In genomic region chr12:29537916-29538315, GRCm38 (mm10) we compare ENCODE assay signal across 15 mouse cellular contexts. TPM values are rescaled to one million over a fixed set of nuclear protein-coding genes. Genes with fewer than 3 reads are reported as not detected.
DNase-seq lines count a peak whose midpoint lies in the region; ATAC-seq lines count a peak whose summit lies in the region.
"Had no signal": no experiment of that assay in that cellular context is flagged by ENCODE, and none has a peak within 500 bp of the region (broad histone marks: within the 10 kb centered on the region; RNA-seq: fewer than 3 reads in every experiment).

No protein-coding gene starts in this region.

- H3K36me3 ChIP-seq in midbrain, embryonic 14.5 days (ENCODE audit: control insufficient read depth, insufficient read depth, low read length): no peaks in the 10 kb centered on the region
- no peaks in the 10 kb centered on the region for H3K36me3 ChIP-seq in kidney, embryonic 16.5 days (ENCODE audit: insufficient read depth, low read length)
- H3K36me3 ChIP-seq: heart, embryonic 13.5 days; limb, embryonic 13.5 days; lung, embryonic 15.5 days had no signal

- H3K27me3 ChIP-seq in midbrain, embryonic 14.5 days (ENCODE audit: control insufficient read depth, insufficient read depth, low read length): no peaks in the 10 kb centered on the region
- peaks cover 56% of the 10 kb centered on the region for H3K27me3 ChIP-seq in kidney, embryonic 16.5 days (ENCODE audit: insufficient read depth, low read length)

- ATAC-seq in cerebellum, adult (ENCODE audit: insufficient number of reproducible peaks, low FRiP score, low TSS enrichment): no peak
- ATAC-seq in midbrain, embryonic 14.5 days (ENCODE audit: low FRiP score, low TSS enrichment): no peak
- ATAC-seq in kidney, embryonic 16.5 days (ENCODE audit: low FRiP score, low TSS enrichment): no peak
- no peak for ATAC-seq in activated CD4-positive, CD25-positive, alpha-beta regulatory T cell, adult 4 months
- ATAC-seq: intestine, postnatal 0 days had no signal

- no peaks in the 10 kb centered on the region for H3K9me3 ChIP-seq in midbrain, embryonic 14.5 days (ENCODE audit: control insufficient read depth, low read length)
- no peaks in the 10 kb centered on the region for H3K9me3 ChIP-seq in kidney, embryonic 16.5 days (ENCODE audit: low read length)
- H3K9me3 ChIP-seq: heart, embryonic 13.5 days; limb, embryonic 13.5 days; lung, embryonic 15.5 days had no signal

- H3K27ac ChIP-seq in midbrain, embryonic 14.5 days (replicated peaks; ENCODE audit: low read depth, low read length): peak overlapping the region; percentile 93
- H3K27ac ChIP-seq in kidney, embryonic 16.5 days (ENCODE audit: low read length): no peak overlapping the region
- H3K27ac ChIP-seq: gastrocnemius, adult 2 months; heart, embryonic 13.5 days; limb, embryonic 13.5 days; lung, embryonic 15.5 days had no signal

- peak overlapping the region; percentile 52 for H3K4me3 ChIP-seq in midbrain, embryonic 14.5 days (replicated peaks; ENCODE audit: low read depth, low read length)
- no peak overlapping the region for H3K4me3 ChIP-seq in kidney, embryonic 16.5 days (ENCODE audit: low read length)
- H3K4me3 ChIP-seq: gastrocnemius, adult 2 months; heart, embryonic 13.5 days; limb, embryonic 13.5 days; lung, embryonic 15.5 days had no signal

- 24% methylated on average over 5 of the region's 5 CpGs for WGBS in midbrain, embryonic 14.5 days
- WGBS in kidney, embryonic 16.5 days: 68% methylated on average over 5 of the region's 5 CpGs

- H3K4me1 ChIP-seq in midbrain, embryonic 14.5 days (ENCODE audit: control insufficient read depth, insufficient read depth, low read length): peaks cover 58% of the 10 kb centered on the region
- H3K4me1 ChIP-seq in kidney, embryonic 16.5 days (ENCODE audit: insufficient read depth, low read length): no peaks in the 10 kb centered on the region
- H3K4me1 ChIP-seq: heart, embryonic 13.5 days; lung, embryonic 15.5 days had no signal

- DNase-seq in cerebellum, adult 11 months: peak; percentile 45
- DNase-seq in right cerebral cortex, postnatal 25 days: peak; percentile 43
- DNase-seq in right cerebral cortex, postnatal 10 days (ENCODE audit: low spot score in 2 of 2): no peak
- peak; percentile 63 for DNase-seq in midbrain, embryonic 14.5 days
- no peak for DNase-seq in urinary bladder, postnatal 4 days (ENCODE audit: low spot score in 2 of 2)
- DNase-seq: gastrocnemius, adult 2 months; layer of hippocampus, adult 9-11 months; thymus, postnatal 25 days had no signal

- peak overlapping the region; percentile 86 for H3K9ac ChIP-seq in midbrain, embryonic 14.5 days (replicated peaks; ENCODE audit: low read length)
- H3K9ac ChIP-seq in kidney, embryonic 16.5 days (replicated peaks; ENCODE audit: low read length): no peak overlapping the region
- H3K9ac ChIP-seq: heart, embryonic 13.5 days; limb, embryonic 13.5 days; lung, embryonic 15.5 days had no signal

- peak overlapping the region; percentile 78 for H3K4me2 ChIP-seq in midbrain, embryonic 14.5 days (ENCODE audit: low read length)
- H3K4me2 ChIP-seq in kidney, embryonic 16.5 days (replicated peaks; ENCODE audit: low read depth, low read length): no peak overlapping the region
- H3K4me2 ChIP-seq: heart, embryonic 13.5 days; limb, embryonic 13.5 days; lung, embryonic 15.5 days had no signal

RNA-seq across cellular contexts. Expression of gene Myt1l, which starts 9.7 kb away (rescaled TPM):
- 250 and 257 TPM in 2 replicates for polyA plus RNA-seq in midbrain, embryonic 14.5 days (2014; fragmentation: Nextera tagmentation; extraction: Ambion mirVana)
- polyA plus RNA-seq in kidney, embryonic 16.5 days (2015; fragmentation: Nextera tagmentation; extraction: Ambion mirVana): 0.39 and 0.41 TPM in 2 replicates
- not detected for polyA plus RNA-seq in activated CD4-positive, CD25-positive, alpha-beta regulatory T cell, adult 4 months (2017; shearing (Covaris generic))

Comparison
In these comparisons a context has a peak if more than half of its experiments do, and no peak if none do; other contexts are left out.
1. DNase-seq: peak in cerebellum, adult 11 months (single experiment), right cerebral cortex, postnatal 25 days (single experiment) and midbrain, embryonic 14.5 days (single experiment); none in right cerebral cortex, postnatal 10 days (0 of 2) and urinary bladder, postnatal 4 days (0 of 2).
2. RNA of gene Myt1l, which starts 9.7 kb away (polyA plus RNA-seq): 250 to 257 TPM in midbrain, embryonic 14.5 days; 0.39 to 0.41 TPM in kidney, embryonic 16.5 days and not detected in activated CD4-positive, CD25-positive, alpha-beta regulatory T cell, adult 4 months; every median in the first group is over 100 times any median in the second.